Mouse (Mus musculus): ENCODE measurements around the gene Slc41a2. TPM values are rescaled to one million over a fixed set of nuclear protein-coding genes. Genes with fewer than 3 reads are reported as not detected.

Gene Slc41a2
- polyA plus RNA-seq, 1 experiment from 2014 or later: 2.6 TPM

- no peaks in the 10 kb centered on the region for H3K9me3 ChIP-seq
- H3K4me1 ChIP-seq: peaks cover 6% of the 10 kb centered on the region; the same call in 1 of the 2 replicates
- H3K4me3 ChIP-seq: no peak overlapping the region
- H3K4me2 ChIP-seq (replicated peaks): no peak overlapping the region
- no peak overlapping the region for H3K27ac ChIP-seq
- ATAC-seq (ENCODE audit: low FRiP score, low read depth): no peak
- 82% methylated on average over 6 of the region's 6 CpGs for WGBS
- H3K36me3 ChIP-seq: no peaks in the 10 kb centered on the region
- no peak overlapping the region for H3K9ac ChIP-seq
- H3K27me3 ChIP-seq (replicated peaks): no peaks in the 10 kb centered on the region
Observed at GRCm38 (mm10) chr10:83287828-83288227, 49.9 kb downstream of the Slc41a2 start.

DNA sequence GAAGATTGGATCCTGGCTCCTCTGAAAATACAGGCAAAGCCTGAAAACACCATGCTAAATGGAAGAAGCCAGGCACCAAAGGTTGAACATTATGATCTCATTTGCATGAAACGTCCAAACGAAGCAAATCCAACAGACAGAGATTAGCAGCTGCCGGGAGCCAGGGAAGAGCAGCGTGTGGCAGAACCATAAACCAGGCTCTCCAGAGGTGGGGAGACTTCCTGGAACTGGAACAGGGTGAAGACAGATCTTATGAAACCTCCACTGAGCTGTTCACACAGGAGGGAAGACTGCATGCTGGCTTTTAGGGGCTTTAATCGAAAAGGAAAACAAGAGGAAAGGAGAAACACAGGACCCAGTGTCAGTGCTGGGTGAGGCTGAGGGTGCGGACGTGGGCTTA, 51.3 kb downstream of the Slc41a2 start:
- no peaks in the 10 kb centered on the region for H3K9me3 ChIP-seq
- H3K36me3 ChIP-seq: no peaks in the 10 kb centered on the region
- H3K27me3 ChIP-seq (replicated peaks): no peaks in the 10 kb centered on the region
- no peak overlapping the region for H3K4me3 ChIP-seq
- 0 out of 2 replicates have a peak overlapping the region, but pooled peaks have one; percentile 26 for H3K9ac ChIP-seq
- ATAC-seq (ENCODE audit: low FRiP score, low read depth): no peak
- H3K4me1 ChIP-seq: peaks cover 6% of the 10 kb centered on the region; the same call in 1 of the 2 replicates
- 0 out of 2 replicates have a peak overlapping the region, but pooled peaks have one; percentile 7 for H3K4me2 ChIP-seq (replicated peaks)
- no peak overlapping the region for H3K27ac ChIP-seq
- 51% methylated on average over 7 of the region's 7 CpGs for WGBS

DNA sequence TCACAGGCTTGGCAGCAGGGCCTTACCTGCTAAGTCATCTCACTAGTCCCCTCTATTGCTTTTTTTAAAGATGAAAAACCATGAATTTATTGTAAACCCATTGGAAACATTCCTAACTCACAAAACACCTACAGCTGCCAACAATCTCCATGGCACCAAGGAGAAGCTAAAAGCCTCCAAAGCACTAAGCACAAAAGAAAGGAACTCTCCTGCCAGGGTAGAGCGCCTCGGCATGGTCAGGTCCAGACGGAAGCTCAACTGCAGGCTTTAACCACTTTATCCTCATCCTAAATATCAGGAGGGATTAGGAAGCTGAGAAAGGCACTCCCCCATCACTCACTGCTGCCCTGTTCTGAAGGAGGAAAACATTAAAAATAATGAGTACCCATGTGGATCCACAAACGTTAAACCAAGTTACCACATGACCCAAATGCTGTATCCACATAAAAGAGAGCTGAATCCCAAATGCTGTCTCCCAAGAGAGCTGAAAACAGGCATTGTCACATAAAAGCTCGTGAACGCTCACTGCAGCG, 51.9 kb downstream of the Slc41a2 start:
- no peaks in the 10 kb centered on the region for H3K27me3 ChIP-seq (replicated peaks)
- 66% methylated on average over 7 of the region's 7 CpGs for WGBS
- H3K27ac ChIP-seq: no peak overlapping the region
- H3K4me3 ChIP-seq: no peak overlapping the region
- no peaks in the 10 kb centered on the region for H3K36me3 ChIP-seq
- ATAC-seq (ENCODE audit: low FRiP score, low read depth): no peak
- H3K9ac ChIP-seq: 0 out of 2 replicates have a peak overlapping the region, but pooled peaks have one; percentile 26
- no peak overlapping the region for H3K4me2 ChIP-seq (replicated peaks)
- no peaks in the 10 kb centered on the region for H3K9me3 ChIP-seq
- H3K4me1 ChIP-seq: peaks cover 6% of the 10 kb centered on the region; the same call in 1 of the 2 replicates

- no peak overlapping the region for H3K4me3 ChIP-seq
- H3K27me3 ChIP-seq (replicated peaks): no peaks in the 10 kb centered on the region
- H3K4me2 ChIP-seq (replicated peaks): no peak overlapping the region
- no peak for ATAC-seq (ENCODE audit: low FRiP score, low read depth)
- H3K27ac ChIP-seq: no peak overlapping the region
- H3K9ac ChIP-seq: no peak overlapping the region
- 94% methylated on average over 4 of the region's 4 CpGs for WGBS
- no peaks in the 10 kb centered on the region for H3K9me3 ChIP-seq
- H3K36me3 ChIP-seq: no peaks in the 10 kb centered on the region
- peaks cover 6% of the 10 kb centered on the region; the same call in 1 of the 2 replicates for H3K4me1 ChIP-seq
Observed at GRCm38 (mm10) chr10:83284916-83285315, 52.8 kb downstream of the Slc41a2 start.

DNA sequence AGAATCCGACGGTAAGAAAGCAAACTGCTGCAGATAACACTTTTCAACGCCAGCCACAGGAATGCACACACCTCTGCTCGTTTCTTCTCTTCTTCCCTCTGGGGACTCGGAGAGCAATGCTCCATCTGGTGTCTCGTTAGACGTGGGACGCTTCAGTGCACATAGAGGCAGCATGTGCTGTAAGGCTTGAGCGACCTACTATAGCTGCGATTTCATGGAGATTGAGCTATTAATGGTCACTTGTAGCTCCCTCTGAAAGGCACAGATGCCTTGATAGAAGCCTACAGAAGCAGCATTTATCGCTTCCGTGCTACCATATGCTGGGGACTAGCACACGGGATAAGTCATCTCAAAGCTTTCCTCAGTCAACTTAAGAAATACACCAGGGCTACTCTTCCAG, 71.0 kb downstream of the Slc41a2 start:
- Histone ChIP-seq H3K9me3 (no peaks in the 10 kb centered on the region), H3K4me3 (no peak overlapping the region), H3K4me2 (replicated peaks) (no peak overlapping the region), H3K27ac (no peak overlapping the region), H3K36me3 (no peaks in the 10 kb centered on the region), H3K9ac (no peak overlapping the region), H3K4me1 (no peaks in the 10 kb centered on the region), H3K27me3 (replicated peaks) (no peaks in the 10 kb centered on the region)
- peak; percentile 72; the same call in 1 of the 2 replicates for ATAC-seq (ENCODE audit: low FRiP score, low read depth)
- 44% methylated on average over 13 of the region's 13 CpGs for WGBS

DNA sequence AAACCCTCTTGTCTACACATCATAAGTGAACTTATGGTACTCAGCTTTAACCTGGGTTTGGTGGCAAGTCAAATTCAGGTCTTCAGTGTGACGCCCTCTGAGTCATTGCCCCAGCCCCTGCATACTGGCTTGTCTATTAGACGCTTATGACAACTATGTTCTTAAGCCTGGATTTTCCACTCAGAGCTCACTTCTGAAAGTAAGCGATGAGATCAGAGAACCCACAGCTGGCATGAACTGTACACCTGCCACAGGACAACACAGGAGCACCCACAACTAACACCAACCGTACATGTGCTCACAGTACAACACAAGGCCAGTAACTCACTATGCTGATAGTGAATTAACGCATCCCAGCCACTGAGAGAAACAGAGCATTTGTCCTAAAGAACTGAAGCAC, 71.4 kb downstream of the Slc41a2 start:
- 93% methylated on average over 5 of the region's 5 CpGs for WGBS
- H3K9ac ChIP-seq: no peak overlapping the region
- H3K27ac ChIP-seq: no peak overlapping the region
- no peak overlapping the region for H3K4me3 ChIP-seq
- H3K4me2 ChIP-seq (replicated peaks): no peak overlapping the region
- ATAC-seq (ENCODE audit: low FRiP score, low read depth): no peak
- H3K4me1 ChIP-seq: no peaks in the 10 kb centered on the region
- H3K27me3 ChIP-seq (replicated peaks): no peaks in the 10 kb centered on the region
- H3K9me3 ChIP-seq: no peaks in the 10 kb centered on the region
- no peaks in the 10 kb centered on the region for H3K36me3 ChIP-seq

GRCm38 (mm10) chr10:83264680-83265079, 73.0 kb downstream of the Slc41a2 start:
- no peaks in the 10 kb centered on the region for H3K4me1 ChIP-seq
- H3K4me2 ChIP-seq (replicated peaks): no peak overlapping the region
- H3K9ac ChIP-seq: no peak overlapping the region
- 74% methylated on average over 8 of the region's 8 CpGs for WGBS
- H3K27ac ChIP-seq: no peak overlapping the region
- H3K9me3 ChIP-seq: no peaks in the 10 kb centered on the region
- no peak overlapping the region for H3K4me3 ChIP-seq
- no peaks in the 10 kb centered on the region for H3K27me3 ChIP-seq (replicated peaks)
- H3K36me3 ChIP-seq: no peaks in the 10 kb centered on the region
- no peak for ATAC-seq (ENCODE audit: low FRiP score, low read depth)

DNA sequence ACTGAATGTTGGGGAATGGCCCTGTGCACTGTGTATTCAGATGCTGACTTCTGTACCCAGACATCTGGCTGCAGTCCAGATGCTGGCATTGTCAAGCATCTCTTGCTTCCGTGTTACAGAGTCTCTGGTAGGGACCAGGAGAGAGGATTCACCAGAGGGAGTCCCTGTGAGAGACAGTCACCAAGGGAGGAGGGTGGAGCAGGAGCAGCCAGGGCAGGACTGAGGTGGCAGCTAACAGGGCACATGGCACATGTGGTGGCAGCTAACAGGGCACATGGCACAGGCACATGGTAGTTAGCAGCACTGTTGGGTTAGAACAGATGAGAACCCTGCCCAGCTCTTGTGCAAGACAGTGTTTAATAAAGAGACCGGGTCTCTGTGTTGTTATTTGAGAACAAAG, 73.6 kb downstream of the Slc41a2 start:
- Histone ChIP-seq H3K27ac (no peak overlapping the region), H3K4me2 (replicated peaks) (no peak overlapping the region), H3K4me1 (no peaks in the 10 kb centered on the region), H3K9me3 (no peaks in the 10 kb centered on the region), H3K36me3 (no peaks in the 10 kb centered on the region), H3K27me3 (replicated peaks) (no peaks in the 10 kb centered on the region), H3K9ac (no peak overlapping the region), H3K4me3 (no peak overlapping the region)
- ATAC-seq (ENCODE audit: low FRiP score, low read depth): no peak
- WGBS: 55% methylated on average over 2 of the region's 2 CpGs

- WGBS: 45% methylated on average over 4 of the region's 4 CpGs
- Histone ChIP-seq H3K27ac (no peak overlapping the region), H3K4me2 (replicated peaks) (no peak overlapping the region), H3K27me3 (replicated peaks) (no peaks in the 10 kb centered on the region), H3K9me3 (no peaks in the 10 kb centered on the region), H3K4me1 (no peaks in the 10 kb centered on the region), H3K9ac (no peak overlapping the region), H3K36me3 (no peaks in the 10 kb centered on the region), H3K4me3 (no peak overlapping the region)
- no peak for ATAC-seq (ENCODE audit: low FRiP score, low read depth)
Observed at GRCm38 (mm10) chr10:83261264-83261663, 76.4 kb downstream of the Slc41a2 start.

GRCm38 (mm10) chr10:83251377-83251776, 86.3 kb downstream of the Slc41a2 start:
- H3K27ac ChIP-seq: no peak overlapping the region
- H3K27me3 ChIP-seq (replicated peaks): no peaks in the 10 kb centered on the region
- H3K9ac ChIP-seq: no peak overlapping the region
- no peaks in the 10 kb centered on the region for H3K36me3 ChIP-seq
- H3K4me3 ChIP-seq: no peak overlapping the region
- 70% methylated on average over 8 of the region's 8 CpGs for WGBS
- no peak for ATAC-seq (ENCODE audit: low FRiP score, low read depth)
- no peaks in the 10 kb centered on the region for H3K9me3 ChIP-seq
- no peak overlapping the region for H3K4me2 ChIP-seq (replicated peaks)
- H3K4me1 ChIP-seq: no peaks in the 10 kb centered on the region

GRCm38 (mm10) chr10:83248036-83248435, 89.6 kb downstream of the Slc41a2 start:
- Histone ChIP-seq H3K36me3 (no peaks in the 10 kb centered on the region), H3K4me1 (peaks cover 9% of the 10 kb centered on the region; the same call in 1 of the 2 replicates), H3K27ac (no peak overlapping the region), H3K9ac (no peak overlapping the region), H3K4me3 (no peak overlapping the region), H3K4me2 (replicated peaks) (no peak overlapping the region), H3K27me3 (replicated peaks) (no peaks in the 10 kb centered on the region), H3K9me3 (no peaks in the 10 kb centered on the region)
- no peak for ATAC-seq (ENCODE audit: low FRiP score, low read depth)
- WGBS: 69% methylated on average over 7 of the region's 7 CpGs

- H3K27ac ChIP-seq: no peak overlapping the region
Observed at GRCm38 (mm10) chr10:83245720-83246119, 92.0 kb downstream of the Slc41a2 start.

GRCm38 (mm10) chr10:83244131-83244530, 93.6 kb downstream of the Slc41a2 start:
- Histone ChIP-seq H3K36me3 (no peaks in the 10 kb centered on the region), H3K27ac (no peak overlapping the region), H3K27me3 (replicated peaks) (no peaks in the 10 kb centered on the region), H3K9me3 (no peaks in the 10 kb centered on the region), H3K4me1 (peaks cover 9% of the 10 kb centered on the region; the same call in 1 of the 2 replicates), H3K4me2 (replicated peaks) (no peak overlapping the region), H3K4me3 (no peak overlapping the region), H3K9ac (no peak overlapping the region)
- 68% methylated on average over 6 of the region's 6 CpGs for WGBS
- ATAC-seq (ENCODE audit: low FRiP score, low read depth): no peak

More at GRCm38 (mm10) chr10:83245720-83246119, 92.0 kb downstream of the Slc41a2 start:
- no peaks in the 10 kb centered on the region for H3K27me3 ChIP-seq (replicated peaks)
- H3K4me1 ChIP-seq: peaks cover 9% of the 10 kb centered on the region; the same call in 1 of the 2 replicates
- WGBS: 60% methylated on average over 7 of the region's 7 CpGs
- H3K4me3 ChIP-seq: no peak overlapping the region
- ATAC-seq (ENCODE audit: low FRiP score, low read depth): 0 out of 2 replicates have a peak, but pooled peaks have one; percentile 48
- H3K36me3 ChIP-seq: no peaks in the 10 kb centered on the region
- H3K9me3 ChIP-seq: no peaks in the 10 kb centered on the region
- no peak overlapping the region for H3K9ac ChIP-seq
- H3K4me2 ChIP-seq (replicated peaks): no peak overlapping the region

All from neural tube, embryonic 12.5 days (tissue).